Mouse (Mus musculus): ENCODE measurements around the gene Gstt3. TPM values are rescaled to one million over a fixed set of nuclear protein-coding genes. Genes with fewer than 3 reads are reported as not detected.
"Not testable (repeated sequence)": the region's sequence is repeated elsewhere in the genome, so short reads cannot be mapped to it uniquely, and the experiment has no call there.

The Gstt3 gene
- polyA plus RNA-seq, 1 experiment = 13.1 TPM

DNA sequence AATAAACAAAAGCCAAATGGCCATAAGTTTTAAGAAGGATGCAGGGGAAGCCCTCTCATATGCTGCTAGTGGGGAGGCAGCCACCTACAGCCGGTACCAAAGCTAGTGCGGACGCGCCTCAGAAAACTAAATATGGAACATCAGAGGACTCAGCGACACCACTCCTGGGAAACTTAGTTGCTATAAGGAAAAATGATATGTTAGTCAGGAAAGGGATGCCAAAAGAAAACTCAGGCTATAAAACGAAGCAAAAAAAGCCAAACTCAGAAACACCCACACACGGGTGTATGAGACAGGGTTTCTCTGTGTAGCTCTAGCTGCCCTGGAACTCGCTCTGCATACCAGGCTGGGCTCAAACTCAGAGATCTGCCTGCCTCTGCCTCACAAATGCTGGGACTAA lies 7.1 kb upstream of the Gstt3 start:
- Histone ChIP-seq H3K4me1 (ENCODE audit: control insufficient read depth, insufficient read depth, low read length) (peaks cover 7% of the 10 kb centered on the region; the same call in 1 of the 2 replicates), H3K4me3 (ENCODE audit: insufficient read depth, low read length) (no peak overlapping the region), H3K27ac (ENCODE audit: insufficient read depth, low read depth, low read length) (no peak overlapping the region)
- TF ChIP-seq POLR2A (IDR thresholded peaks at IDR 0.05; ENCODE audit: borderline replicate concordance, low read depth, low read length) = no peak
- no peak for TF ChIP-seq CTCF (IDR thresholded peaks at IDR 0.05; ENCODE audit: low read depth, low read length)

DNA sequence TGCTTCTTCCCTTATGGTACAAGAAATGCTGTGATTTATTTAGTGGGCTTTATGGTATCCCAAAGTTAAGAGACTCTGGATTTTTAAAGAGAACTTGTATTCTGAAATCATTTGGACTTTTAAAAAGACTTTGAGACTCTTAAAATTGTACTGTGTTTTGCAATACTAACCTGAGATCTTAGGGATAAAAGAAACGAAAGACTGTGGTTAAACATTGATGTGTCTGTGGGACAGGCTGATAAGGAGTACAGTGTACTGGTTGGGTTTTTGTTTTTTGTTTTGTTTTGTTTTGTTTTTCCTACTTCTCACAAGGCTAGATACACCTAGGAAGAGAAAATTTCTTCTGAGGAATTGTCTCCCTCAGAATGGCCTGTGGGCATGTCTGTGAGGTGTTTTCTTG lies 4.2 kb upstream of the Gstt3 start:
- H3K27ac ChIP-seq (ENCODE audit: insufficient read depth, low read depth, low read length) = no peak overlapping the region
- H3K4me3 ChIP-seq (ENCODE audit: insufficient read depth, low read length) = no peak overlapping the region
- TF ChIP-seq CTCF (IDR thresholded peaks at IDR 0.05; ENCODE audit: low read depth, low read length) (no peak), POLR2A (IDR thresholded peaks at IDR 0.05; ENCODE audit: borderline replicate concordance, low read depth, low read length) (no peak)
- peaks cover 8% of the 10 kb centered on the region for H3K4me1 ChIP-seq (ENCODE audit: control insufficient read depth, insufficient read depth, low read length)

DNA sequence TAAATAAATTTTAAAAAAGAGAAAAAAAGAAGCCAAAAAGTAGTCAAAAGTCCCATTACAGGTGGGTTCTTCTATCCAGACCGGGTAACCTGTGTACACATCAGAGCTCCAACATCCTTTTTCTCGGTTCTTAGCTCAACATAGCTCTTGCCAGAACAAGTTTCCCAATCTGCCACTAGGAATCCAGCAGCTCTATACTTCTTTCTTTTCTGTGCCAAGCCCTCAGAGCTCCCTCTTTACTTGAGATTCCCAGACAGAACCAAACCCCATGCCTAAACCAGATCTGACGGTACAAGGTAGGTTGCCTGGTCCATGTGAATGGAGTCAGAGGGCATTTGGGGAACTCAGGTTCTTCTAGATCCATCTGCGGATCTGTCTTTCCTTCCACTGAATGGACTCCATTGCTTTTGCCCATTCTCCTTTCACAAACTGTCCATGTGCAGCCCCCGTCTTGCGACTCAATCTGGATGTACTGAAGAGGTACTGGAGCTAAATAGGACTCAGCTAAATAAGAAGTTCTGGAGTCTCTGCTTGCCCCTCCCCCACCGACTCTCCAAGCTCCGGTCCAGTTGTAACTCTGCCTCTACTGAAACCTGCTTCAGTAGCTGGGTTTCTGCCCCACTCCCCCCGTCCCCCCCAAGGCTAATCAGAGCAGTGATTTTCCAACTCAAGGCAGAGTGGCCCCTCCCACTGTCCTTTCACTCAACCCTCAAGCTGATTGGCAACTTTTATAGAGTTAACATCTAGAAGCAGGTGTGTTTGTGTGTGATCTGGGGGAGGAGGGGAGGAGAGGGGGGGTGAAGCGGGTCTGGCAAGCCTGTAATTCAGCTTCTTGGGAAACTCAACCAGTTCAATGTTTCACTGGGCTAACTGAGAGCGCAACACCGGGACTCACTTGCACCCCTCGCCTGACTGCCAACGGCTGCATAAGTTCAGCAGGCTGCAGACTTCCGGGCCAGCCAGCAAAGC lies 1.7 kb downstream of the Gstt3 start:
- TF ChIP-seq CTCF (IDR thresholded peaks at IDR 0.05; ENCODE audit: low read depth, low read length) = no peak
- TF ChIP-seq POLR2A (IDR thresholded peaks at IDR 0.05; ENCODE audit: borderline replicate concordance, low read depth, low read length) = no peak
- no peak overlapping the region for H3K27ac ChIP-seq (ENCODE audit: insufficient read depth, low read depth, low read length)
- peaks cover 13% of the 10 kb centered on the region for H3K4me1 ChIP-seq (ENCODE audit: control insufficient read depth, insufficient read depth, low read length)
- H3K4me3 ChIP-seq (ENCODE audit: insufficient read depth, low read length) = no peak overlapping the region

DNA sequence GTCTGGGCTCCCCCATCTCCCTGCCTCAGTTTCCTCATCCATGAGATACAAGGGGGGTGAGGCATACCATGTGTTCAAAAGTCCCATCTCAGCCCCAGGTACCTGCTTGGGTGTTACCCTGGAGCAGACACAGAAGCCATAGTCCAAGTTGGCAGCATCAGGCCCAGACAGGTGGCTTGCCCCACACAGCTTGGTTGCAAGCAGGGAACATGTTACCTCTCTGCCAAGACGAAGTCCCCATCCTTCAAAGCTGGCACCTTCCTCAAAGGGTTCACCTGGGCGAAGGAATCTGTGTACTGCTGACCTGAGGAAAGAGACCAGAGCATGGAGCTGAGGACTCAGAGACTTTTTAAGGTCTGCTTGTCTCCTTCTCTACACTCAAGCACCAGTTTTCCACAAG lies 3.3 kb downstream of the Gstt3 start:
- no peak for TF ChIP-seq CTCF (IDR thresholded peaks at IDR 0.05; ENCODE audit: low read depth, low read length)
- Histone ChIP-seq H3K27ac (ENCODE audit: insufficient read depth, low read depth, low read length) (no peak overlapping the region), H3K4me1 (ENCODE audit: control insufficient read depth, insufficient read depth, low read length) (peaks cover 6% of the 10 kb centered on the region; the same call in 1 of the 2 replicates), H3K4me3 (ENCODE audit: insufficient read depth, low read length) (no peak overlapping the region)

DNA sequence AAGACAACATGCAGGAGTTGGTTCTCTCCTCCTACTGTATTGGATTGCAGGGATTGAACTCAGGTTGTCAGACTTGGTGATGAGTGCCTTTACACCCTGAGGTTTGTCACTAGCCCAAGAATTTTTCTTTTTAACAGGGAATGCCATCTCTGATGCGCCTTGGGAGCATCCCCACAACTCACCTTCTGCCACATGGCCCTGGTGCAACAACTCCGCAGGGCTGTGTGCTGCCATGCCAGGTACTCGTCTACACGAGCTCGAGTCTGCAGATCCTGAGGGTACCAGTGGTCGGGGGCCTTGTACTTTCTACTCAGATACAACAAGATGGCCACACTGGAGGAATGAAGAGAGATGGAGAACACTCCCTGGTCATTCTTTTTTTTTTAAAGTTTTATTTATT lies 4.7 kb downstream of the Gstt3 start:
- peaks cover 10% of the 10 kb centered on the region for H3K4me1 ChIP-seq (ENCODE audit: control insufficient read depth, insufficient read depth, low read length)
- TF ChIP-seq CTCF (IDR thresholded peaks at IDR 0.05; ENCODE audit: low read depth, low read length) (no peak), POLR2A (IDR thresholded peaks at IDR 0.05; ENCODE audit: borderline replicate concordance, low read depth, low read length) (no peak)
- H3K4me3 ChIP-seq (ENCODE audit: insufficient read depth, low read length) = no peak overlapping the region
- H3K27ac ChIP-seq (ENCODE audit: insufficient read depth, low read depth, low read length) = no peak overlapping the region

DNA sequence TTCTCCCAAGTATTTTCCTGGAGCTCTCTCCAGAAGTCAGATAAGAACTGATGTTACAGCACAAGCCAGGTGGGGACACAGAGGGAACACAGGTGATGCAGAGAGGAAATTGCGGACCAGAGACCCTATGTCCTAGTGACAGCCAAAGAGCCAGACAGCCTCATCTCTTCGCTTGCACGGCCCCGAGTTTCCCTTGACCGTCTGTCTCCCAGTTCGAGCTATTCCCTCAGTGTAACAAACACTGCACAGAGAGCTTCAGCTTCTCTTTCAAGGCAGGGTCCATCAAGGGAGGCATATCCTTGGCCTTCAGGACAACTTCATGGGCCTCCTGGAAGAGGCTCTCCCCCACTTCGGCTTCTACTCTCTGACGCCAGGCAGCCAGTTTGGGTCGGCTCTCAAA lies 6.6 kb downstream of the Gstt3 start:
- H3K27ac ChIP-seq (ENCODE audit: insufficient read depth, low read depth, low read length) = no peak overlapping the region
- no peak overlapping the region for H3K4me3 ChIP-seq (ENCODE audit: insufficient read depth, low read length)
- TF ChIP-seq POLR2A (IDR thresholded peaks at IDR 0.05; ENCODE audit: borderline replicate concordance, low read depth, low read length) (no peak), CTCF (IDR thresholded peaks at IDR 0.05; ENCODE audit: low read depth, low read length) (no peak)
- peaks cover 5% of the 10 kb centered on the region; the same call in 1 of the 2 replicates for H3K4me1 ChIP-seq (ENCODE audit: control insufficient read depth, insufficient read depth, low read length)

DNA sequence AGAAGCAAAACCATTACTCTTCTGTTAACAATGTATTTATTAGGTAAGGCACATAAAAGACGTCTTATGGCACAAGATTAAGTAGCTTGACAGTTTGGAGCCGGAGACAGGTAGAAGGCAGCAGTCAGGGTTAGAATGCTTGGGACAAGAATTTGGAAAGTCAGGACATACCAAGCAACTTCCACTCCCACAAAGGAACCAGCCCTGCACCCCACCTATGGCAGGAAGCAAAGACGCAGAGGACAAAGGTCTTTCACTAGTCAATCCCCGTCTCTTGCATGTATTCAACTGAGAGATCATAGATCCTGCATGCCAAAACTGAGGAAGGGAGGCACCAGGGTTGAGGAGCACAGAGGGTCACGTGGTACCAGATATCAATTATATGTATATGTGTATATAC lies 7.1 kb downstream of the Gstt3 start:
- H3K4me3 ChIP-seq (ENCODE audit: insufficient read depth, low read length) = no peak overlapping the region
- no peak overlapping the region for H3K27ac ChIP-seq (ENCODE audit: insufficient read depth, low read depth, low read length)
- peaks cover 5% of the 10 kb centered on the region; the same call in 1 of the 2 replicates for H3K4me1 ChIP-seq (ENCODE audit: control insufficient read depth, insufficient read depth, low read length)
- TF ChIP-seq CTCF (IDR thresholded peaks at IDR 0.05; ENCODE audit: low read depth, low read length) (no peak), POLR2A (IDR thresholded peaks at IDR 0.05; ENCODE audit: borderline replicate concordance, low read depth, low read length) (no peak)

DNA sequence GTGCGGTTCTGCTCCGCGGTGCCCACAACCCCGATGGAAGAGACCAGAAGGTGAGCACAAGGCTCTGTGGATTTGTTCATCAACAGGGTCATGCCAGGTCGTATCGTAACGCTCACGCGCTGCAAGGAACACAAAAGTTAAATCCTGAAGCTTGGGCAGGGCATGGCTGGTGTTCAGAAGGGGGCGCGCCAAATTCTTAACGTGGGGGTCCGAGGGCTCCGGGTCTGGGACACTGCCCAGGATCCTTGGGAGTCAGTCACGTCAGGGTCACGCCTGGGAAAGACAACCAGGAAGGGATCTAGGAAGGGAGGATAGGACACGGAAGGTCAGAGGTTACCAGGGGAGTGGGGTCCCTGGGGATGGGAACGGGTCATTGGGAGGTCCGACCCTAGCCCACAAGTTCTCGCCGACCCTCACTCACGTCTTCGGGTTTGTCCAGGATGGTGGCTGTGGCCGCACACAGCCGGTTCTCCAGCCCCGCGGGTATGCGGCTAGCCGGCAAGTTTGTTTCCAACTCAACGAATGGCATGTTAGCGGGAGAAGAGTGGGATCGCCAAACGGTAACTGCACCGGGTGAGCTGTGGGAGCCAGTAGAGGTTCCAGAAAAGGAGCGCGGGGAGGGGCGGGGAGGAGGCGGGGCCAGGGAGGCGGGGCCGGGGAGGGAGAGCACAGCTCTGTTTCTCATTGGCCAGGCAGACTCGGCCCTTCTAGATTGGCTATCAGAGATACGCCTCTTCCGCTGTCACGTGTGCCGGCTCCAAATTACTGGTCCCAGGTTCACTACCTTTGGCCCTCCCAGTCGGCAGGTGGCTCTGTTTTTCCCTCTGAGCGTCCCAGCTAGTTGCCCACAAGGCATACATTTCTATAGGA lies 8.2 kb downstream of the Gstt3 start, which contains the start of gene Ddt:
Gene Ddt (minus strand): TSS at position 620 of the 870 bp plus-strand sequence.
- TF ChIP-seq CTCF (IDR thresholded peaks at IDR 0.05; ENCODE audit: low read depth, low read length) (no peak), POLR2A (IDR thresholded peaks at IDR 0.05; ENCODE audit: borderline replicate concordance, low read depth, low read length) (no peak)
- Histone ChIP-seq H3K4me3 (ENCODE audit: insufficient read depth, low read length) (peak within 1 kb of the TSS; percentile 82), H3K27ac (ENCODE audit: insufficient read depth, low read depth, low read length) (no peak within 1 kb of the TSS), H3K4me1 (ENCODE audit: control insufficient read depth, insufficient read depth, low read length) (peaks cover 5% of the 10 kb centered on the region; the same call in 1 of the 2 replicates)

DNA sequence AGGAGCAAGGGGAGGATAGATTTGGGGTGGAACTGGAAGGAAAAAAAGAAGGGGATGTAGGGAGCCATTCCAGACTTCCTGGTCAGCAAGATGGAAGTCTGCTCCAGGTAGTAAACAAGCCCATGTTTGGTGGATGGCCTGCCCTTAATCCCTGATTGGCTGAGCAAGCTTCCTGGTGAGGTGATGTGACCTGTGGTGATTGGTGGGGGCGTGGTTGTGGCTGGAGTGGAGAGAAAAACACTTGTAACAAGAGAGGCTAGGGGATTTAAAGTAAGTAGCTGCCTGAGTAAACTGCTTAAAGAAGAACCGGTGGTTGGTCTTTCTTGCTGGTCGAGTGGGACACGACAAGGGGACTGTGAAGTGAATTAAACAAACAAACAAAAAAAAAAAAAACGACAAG lies 13.5 kb downstream of the Gstt3 start:
- H3K27ac ChIP-seq (ENCODE audit: insufficient read depth, low read depth, low read length); H3K4me3 ChIP-seq (ENCODE audit: insufficient read depth, low read length): not testable (repeated sequence)
- peaks cover 13% of the 10 kb centered on the region for H3K4me1 ChIP-seq (ENCODE audit: control insufficient read depth, insufficient read depth, low read length)

DNA sequence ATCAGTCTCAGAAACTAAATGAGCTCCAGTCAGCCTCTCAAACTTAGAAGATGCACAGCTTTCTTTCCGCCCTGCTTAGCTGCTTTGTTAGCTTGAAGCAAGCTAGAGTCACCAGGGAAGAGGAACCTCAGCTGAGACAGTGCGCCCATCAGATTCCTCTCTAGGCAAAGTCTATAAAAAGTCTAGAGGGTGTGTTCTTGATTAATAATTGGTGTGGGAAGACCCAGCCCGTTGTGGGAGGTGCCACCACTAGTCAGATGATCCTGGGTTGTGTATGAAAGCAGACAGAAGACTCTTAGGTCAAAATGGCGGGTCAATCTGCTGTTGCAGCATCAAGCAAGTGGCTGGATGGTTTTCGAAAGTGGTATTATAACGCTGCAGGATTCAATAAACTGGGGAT lies 14.4 kb downstream of the Gstt3 start:
- TF ChIP-seq POLR2A (IDR thresholded peaks at IDR 0.05; ENCODE audit: borderline replicate concordance, low read depth, low read length) (no peak), CTCF (IDR thresholded peaks at IDR 0.05; ENCODE audit: low read depth, low read length) (no peak)
- Histone ChIP-seq H3K4me1 (ENCODE audit: control insufficient read depth, insufficient read depth, low read length) (peaks cover 9% of the 10 kb centered on the region), H3K4me3 (ENCODE audit: insufficient read depth, low read length) (no peak overlapping the region), H3K27ac (ENCODE audit: insufficient read depth, low read depth, low read length) (no peak overlapping the region)
